Mouse (Mus musculus) CH12.LX (cell line): ENCODE data around the gene Ddx31.

Experiments used
- CTCF ChIP-seq, 2 experiments: IDR thresholded peaks in 1 of 2; conservative IDR thresholded peaks in 1 of 2; 2 replicates each; pipeline ENCODE4 v1.5.1; 2011 to 2012; ENCODE audit warnings: low read depth in 2 of 2, low read length in 2 of 2, improper control_type of control experiment in 1 of 2, inconsistent platforms in 1 of 2, mild to moderate bottlenecking in 1 of 2, moderate library complexity in 1 of 2
- GABPA ChIP-seq: IDR thresholded peaks from 2 replicates; pipeline ENCODE4 v1.6.1; 2012; ENCODE audit warnings: low read depth, low read length, improper control_type of control experiment, inconsistent platforms; ENCODE audit not compliant: insufficient replicate concordance

DNA sequence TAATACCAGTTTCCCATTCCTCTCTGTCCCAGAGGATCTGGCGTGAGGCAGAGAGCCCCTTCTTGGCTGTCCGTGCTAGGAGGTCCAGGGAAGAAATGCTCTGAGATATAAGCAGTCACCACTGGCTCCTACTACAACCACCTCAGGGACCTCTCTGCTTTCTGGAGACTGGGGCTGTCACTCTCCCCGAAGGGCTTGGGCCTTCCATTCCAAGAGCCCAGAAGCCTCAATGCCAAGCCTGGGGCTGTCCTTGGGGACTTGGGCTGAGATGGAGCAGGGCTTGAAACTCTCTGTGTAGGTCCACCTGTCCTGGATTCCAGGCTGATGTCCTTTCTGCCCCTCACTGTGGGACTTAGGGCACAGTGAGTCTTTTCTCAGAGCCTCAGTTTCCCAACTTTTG, 70.7 kb downstream of the Ddx31 start:
- no peak for TF ChIP-seq GABPA
- no peak for TF ChIP-seq CTCF (conservative IDR thresholded peaks at IDR 0.05 in 1 of 2, IDR thresholded peaks at IDR 0.05 in 1 of 2; ENCODE audit: low read depth in 2 of 2, low read length in 2 of 2)
